Mouse (Mus musculus): Measurements from ENCODE around the gene Zfp764. TPM values are rescaled to one million over a fixed set of nuclear protein-coding genes. Genes with fewer than 3 reads are reported as not detected.
A peak's percentile ranks its signal among the peaks of the same experiment; 100 is the strongest.
"Not testable (repeated sequence)": the region's sequence is repeated elsewhere in the genome, so short reads cannot be mapped to it uniquely, and the experiment has no call there.

Zfp764 gene
- total RNA-seq, 2 experiments from 2014 or later: 8.9 to 15.1 TPM

- peak; percentile 22 for ATAC-seq (replicated peaks; ENCODE audit: poor library complexity, severe bottlenecking)
Observed at GRCm38 (mm10) chr7:127392251-127392824, 14.3 kb downstream of the Zfp764 start.

DNA sequence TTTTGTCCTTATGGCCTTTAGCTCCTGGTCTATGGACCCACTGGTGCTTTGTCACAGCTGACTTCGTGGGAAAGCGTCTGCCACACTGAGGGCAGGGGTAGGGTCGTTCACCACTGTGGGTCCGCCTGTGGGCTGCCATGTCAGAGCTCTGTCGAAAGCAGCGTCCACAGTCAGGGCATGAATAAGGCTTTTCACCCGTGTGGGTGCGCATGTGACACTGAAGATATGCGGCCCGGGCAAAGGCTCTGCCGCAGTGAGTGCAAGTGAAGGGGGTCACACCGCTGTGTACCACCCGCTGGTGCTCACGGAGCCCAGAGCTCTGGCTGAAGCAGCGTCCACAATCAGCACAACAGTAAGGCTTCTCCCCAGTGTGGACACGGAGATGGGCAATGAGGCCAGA lies 15.1 kb downstream of the Zfp764 start:
- no peak for ATAC-seq (replicated peaks; ENCODE audit: poor library complexity, severe bottlenecking)

DNA sequence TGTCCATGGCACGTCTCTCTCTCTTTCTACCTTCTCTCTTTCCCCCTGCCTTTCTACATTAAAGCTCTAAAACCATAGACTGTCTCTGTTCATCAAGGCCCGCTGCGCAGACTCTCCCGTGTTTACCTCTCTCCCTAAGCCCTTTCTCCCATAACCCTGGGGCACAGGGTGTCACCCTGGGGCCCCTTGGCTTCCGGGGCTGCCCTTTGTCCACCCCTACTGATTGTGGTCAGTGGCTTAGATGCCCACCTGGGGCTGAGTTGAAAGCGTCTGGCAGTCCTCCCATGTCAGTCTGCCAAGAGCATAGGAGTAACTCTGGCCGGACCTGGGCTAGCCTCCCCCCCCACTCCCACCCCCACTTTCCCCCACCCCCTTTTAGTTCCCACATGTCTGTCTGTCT lies 16.3 kb downstream of the Zfp764 start:
- ATAC-seq (replicated peaks; ENCODE audit: poor library complexity, severe bottlenecking): no peak

- ATAC-seq (replicated peaks; ENCODE audit: poor library complexity, severe bottlenecking): not testable (repeated sequence)
Observed at GRCm38 (mm10) chr7:127388201-127388600, 18.4 kb downstream of the Zfp764 start.

GRCm38 (mm10) chr7:127386641-127387392 lies 19.8 kb downstream of the Zfp764 start, which contains the start of gene 9130019O22Rik:
Gene 9130019O22Rik (minus strand): TSS chr7:127387166.
- ATAC-seq (replicated peaks; ENCODE audit: poor library complexity, severe bottlenecking): peak; percentile 94

DNA sequence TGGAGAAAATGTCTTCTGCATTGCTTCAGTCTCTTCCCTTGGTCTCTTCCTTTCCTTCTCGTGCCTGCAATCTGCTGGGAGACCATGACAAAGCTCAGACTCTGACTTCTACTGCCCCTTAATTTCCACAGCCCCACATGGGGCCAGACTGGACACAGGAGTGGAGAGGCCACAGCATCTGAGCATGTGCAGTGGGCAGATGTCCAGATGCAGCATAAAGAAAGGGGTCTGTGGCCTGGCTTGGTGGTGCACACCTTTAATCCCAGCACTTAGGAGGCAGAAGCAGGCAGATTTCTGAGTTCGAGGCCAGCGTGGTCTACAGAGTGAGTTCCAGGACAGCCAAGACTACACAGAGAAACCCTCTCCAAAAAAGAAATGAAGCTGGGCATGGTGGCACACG lies 21.1 kb downstream of the Zfp764 start:
- not testable (repeated sequence) for ATAC-seq (replicated peaks; ENCODE audit: poor library complexity, severe bottlenecking)

- ATAC-seq (replicated peaks; ENCODE audit: poor library complexity, severe bottlenecking): no peak
Observed at GRCm38 (mm10) chr7:127378310-127378921, 28.2 kb downstream of the Zfp764 start.

DNA sequence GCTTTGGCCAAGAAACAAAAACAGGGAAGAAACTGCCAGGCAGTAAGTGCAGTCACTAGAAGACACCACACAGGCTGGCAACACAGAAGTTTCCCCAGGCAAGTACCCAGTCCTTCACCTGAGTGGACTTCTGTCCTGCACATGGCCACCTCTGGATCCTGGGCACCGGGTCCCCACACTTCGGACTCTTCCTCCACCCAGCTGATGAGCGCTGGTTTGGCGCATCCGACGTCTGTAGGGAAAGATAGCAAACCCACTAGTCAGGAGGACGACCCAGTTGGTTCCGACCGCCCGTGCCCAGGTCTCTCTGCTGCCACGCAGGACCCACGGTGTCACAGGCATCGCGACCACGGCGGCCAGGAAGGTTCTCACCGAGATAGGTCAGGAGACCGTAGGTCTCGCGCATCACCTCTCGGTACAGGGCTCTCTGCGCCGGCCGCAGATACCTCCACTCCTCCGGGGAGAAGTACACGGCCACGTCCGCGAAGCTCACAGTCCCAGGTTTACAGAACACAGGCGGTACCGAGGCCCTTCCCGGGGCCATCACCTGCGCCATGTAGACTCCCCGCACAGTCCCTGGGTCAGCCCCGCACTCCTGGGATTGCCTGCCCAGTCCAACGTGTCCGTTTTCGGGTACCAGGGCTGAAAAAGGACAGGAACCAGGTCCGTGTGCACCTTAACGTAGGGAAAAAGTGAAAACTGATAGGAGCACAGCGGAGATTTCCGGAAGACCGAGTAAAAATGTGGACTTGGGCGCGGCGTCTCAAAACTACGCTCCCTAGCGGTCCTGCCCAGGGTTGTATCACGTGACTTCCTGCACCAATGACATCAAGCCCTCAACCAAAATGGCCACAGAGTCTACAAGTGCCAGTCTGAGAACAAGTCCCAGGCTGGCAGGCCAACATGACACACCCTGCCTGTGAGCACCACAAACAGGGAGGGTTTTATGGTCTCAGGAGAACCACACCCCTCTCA lies 31.1 kb downstream of the Zfp764 start, which contains the start of gene Zfp747:
Gene Zfp747, minus strand, starts transcription at position 780 of the 975 bp plus-strand sequence.
- ATAC-seq (replicated peaks; ENCODE audit: poor library complexity, severe bottlenecking): peak; percentile 93

DNA sequence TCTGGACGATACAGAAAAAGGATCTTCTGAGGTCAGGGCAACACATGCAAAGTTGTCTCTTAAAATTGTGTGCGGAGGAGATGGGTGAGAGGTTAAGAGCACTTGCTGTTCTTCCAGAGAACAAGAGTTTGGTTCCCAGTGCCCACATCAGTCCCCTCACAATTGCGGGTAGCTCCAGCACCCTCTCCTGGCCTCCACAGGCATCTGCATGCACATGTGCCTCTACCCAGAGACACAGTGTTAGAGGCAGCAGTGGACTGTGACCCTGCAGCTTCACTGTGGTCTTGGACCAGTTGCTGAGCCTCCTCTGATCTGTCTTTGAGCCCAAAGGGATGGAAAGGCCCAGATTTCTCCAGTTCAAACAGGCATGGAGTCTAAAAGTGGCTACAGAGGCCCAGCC lies 34.8 kb downstream of the Zfp764 start:
- ATAC-seq (replicated peaks; ENCODE audit: poor library complexity, severe bottlenecking): not testable (repeated sequence)

- ATAC-seq (replicated peaks; ENCODE audit: poor library complexity, severe bottlenecking): no peak
Observed at GRCm38 (mm10) chr7:127371213-127371612, 35.4 kb downstream of the Zfp764 start.

- no peak for ATAC-seq (replicated peaks; ENCODE audit: poor library complexity, severe bottlenecking)
Observed at GRCm38 (mm10) chr7:127366249-127366648, 40.4 kb downstream of the Zfp764 start.

- ATAC-seq (replicated peaks; ENCODE audit: poor library complexity, severe bottlenecking): no peak
Observed at GRCm38 (mm10) chr7:127364166-127364565, 42.5 kb downstream of the Zfp764 start.

DNA sequence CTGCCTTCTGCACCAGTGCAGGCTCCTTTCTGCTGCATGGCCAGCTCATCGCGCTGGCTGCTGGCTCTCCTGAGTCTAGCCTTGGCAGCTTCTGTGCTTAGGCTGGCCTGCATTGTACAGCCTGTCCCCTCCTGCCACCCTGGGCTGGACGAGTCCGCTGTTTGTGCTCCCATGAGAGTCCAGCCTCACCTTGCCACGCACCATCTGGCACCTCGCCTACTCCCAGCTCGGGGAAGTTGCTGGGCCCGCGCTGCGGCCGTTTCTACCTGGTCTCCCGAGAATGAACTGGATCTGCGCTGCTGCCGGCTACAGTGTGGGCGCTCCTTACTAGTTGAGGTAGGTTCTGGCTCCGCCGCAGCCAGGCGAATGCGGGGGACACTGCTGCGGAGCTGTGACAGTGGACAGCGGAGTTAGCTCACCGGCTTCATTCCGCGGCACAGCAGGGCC lies 43.1 kb downstream of the Zfp764 start:
- ATAC-seq (replicated peaks; ENCODE audit: poor library complexity, severe bottlenecking): no peak

- peak; percentile 65; the same call in 1 of the 2 replicates for ATAC-seq (replicated peaks; ENCODE audit: poor library complexity, severe bottlenecking)
Observed at GRCm38 (mm10) chr7:127362418-127362817, 44.2 kb downstream of the Zfp764 start.

DNA sequence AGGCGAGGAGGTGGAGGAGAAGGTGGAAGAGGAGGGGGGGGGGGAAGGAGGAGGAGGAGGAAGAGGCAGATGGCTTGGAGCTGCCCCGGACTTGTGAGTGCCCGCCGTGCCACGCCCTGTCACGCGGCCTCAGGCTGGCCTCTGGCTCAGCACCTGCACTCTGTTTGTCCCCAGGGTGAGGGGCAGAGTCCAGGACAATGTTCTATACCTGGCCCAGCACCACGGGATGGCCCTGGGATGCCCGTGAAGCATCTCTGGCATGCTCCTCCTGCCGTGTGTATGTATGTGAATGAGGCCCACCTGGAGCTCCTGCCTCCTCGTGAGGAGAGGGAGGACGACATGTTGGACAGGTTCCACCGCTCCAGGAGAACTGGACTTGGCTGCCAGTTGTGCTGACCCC lies 45.2 kb downstream of the Zfp764 start:
- no peak for ATAC-seq (replicated peaks; ENCODE audit: poor library complexity, severe bottlenecking)

DNA sequence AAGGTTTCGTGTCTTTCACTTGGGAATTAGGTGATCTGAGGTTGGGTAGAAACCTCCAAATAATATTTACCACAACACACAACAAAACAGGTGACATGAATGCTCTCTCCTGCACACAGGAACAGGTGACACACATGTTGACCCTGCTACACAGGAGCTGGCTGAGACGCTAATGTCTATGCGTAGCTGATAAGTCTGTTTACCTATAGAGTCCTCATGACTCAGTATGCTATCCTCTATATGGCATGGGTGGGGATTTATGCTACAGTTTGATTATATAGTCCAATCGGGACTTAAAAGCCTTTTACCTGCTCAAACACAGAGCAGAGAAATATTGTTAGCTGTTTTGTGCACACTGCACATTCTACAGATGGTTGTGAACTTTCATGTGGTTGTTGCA lies 46.4 kb downstream of the Zfp764 start:
- no peak for ATAC-seq (replicated peaks; ENCODE audit: poor library complexity, severe bottlenecking)

- ATAC-seq (replicated peaks; ENCODE audit: poor library complexity, severe bottlenecking): no peak
Observed at GRCm38 (mm10) chr7:127358472-127358871, 48.1 kb downstream of the Zfp764 start.

DNA sequence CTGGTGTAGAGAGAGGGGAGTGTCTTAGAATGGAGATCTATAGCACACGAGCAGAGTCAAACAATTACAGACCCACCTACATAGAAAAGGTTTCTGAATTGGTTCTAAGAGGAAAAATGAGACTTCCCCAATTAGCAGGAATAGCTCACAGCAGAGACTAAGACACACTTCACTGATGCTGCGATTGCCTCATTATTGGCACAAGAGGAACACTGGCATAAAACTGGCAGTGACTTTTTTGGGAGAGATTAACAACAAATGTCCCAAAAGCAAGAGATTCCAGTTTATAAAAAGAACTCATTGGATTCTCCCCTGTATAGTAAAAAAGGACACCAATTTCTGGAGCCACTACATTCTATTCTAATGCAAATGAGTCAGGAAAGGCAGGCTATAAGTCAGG lies 48.8 kb downstream of the Zfp764 start:
- ATAC-seq (replicated peaks; ENCODE audit: poor library complexity, severe bottlenecking): no peak

DNA sequence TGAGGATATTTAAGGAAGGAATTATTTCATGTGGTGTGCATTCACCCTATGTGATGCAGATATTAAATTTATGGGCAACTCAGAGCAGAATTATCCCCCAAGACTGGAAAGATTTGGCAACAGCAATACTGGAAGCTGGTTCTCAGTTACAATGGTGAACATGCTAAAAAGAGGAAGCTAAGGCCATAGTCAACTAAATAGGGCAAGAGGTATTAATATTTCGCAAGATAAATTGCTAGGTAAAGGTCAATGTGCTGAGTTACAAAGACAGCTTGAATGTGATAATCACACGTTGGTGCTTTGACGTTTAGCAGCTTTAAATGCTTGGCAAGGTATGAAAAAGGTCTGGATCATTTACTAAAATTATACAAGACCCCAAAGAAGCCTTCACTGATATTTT lies 50.8 kb downstream of the Zfp764 start:
- peak; percentile 89 for ATAC-seq (replicated peaks; ENCODE audit: poor library complexity, severe bottlenecking)

All from granulocyte monocyte progenitor cell, adult 5-6 weeks (primary cell).